Mouse (Mus musculus) small intestine, adult 2 months (tissue): Measurements from ENCODE around the gene Lct.

Experiments used
- CTCF ChIP-seq: fragments of 200-500 bp; IDR thresholded peaks from 2 replicates; pipeline ENCODE4 v1.5.1; 2012; ENCODE audit warnings: low read depth, mild to moderate bottlenecking, control low read depth, inconsistent platforms, low read length, moderate library complexity, mixed read lengths; ENCODE audit not compliant: insufficient replicate concordance, insufficient read length; ENCODE audit errors: extremely low read depth
- POLR2A ChIP-seq: fragments of 200-500 bp; IDR thresholded peaks from 2 replicates; pipeline ENCODE4 v1.6.1; 2012; ENCODE audit warnings: low read depth, mild to moderate bottlenecking, control low read depth, inconsistent platforms, low read length, moderate library complexity

GRCm38 (mm10) chr1:128293524-128293923, 34.6 kb downstream of the Lct start:
- no peak for TF ChIP-seq POLR2A
- no peak for TF ChIP-seq CTCF
